Mouse (Mus musculus): Measurements from ENCODE around the gene Lamb2.

Lamb2 gene

DNA sequence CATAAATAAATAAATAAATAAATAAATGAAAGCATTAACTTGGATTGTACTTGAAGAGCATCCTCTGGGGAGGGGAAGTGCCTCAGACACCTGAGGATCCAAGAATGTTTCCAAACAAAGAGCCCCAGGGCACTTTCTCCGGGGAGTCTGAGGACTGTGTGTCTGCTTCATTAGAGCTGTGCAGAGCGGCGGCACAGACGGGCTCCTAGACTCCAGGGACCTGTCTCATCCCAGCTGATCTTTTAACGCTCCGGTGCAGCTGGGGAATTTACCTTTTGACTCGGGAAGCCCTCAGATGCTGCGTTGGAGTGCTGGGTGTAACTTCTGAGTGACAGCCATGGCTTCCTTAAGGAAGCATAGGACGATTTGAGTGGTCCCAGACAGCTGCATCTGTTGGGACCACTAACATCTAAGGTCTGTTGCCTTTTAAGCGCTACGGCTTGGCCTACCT lies 18.3 kb upstream of the Lamb2 start, which contains the start of gene Klhdc8b:
Gene Klhdc8b, minus strand, starts transcription at position 401 of the 451 bp plus-strand sequence.
- in situ Hi-C loops (cut with MboI; ENCODE audit: low sequenced_read_pairs) = no loop called here

DNA sequence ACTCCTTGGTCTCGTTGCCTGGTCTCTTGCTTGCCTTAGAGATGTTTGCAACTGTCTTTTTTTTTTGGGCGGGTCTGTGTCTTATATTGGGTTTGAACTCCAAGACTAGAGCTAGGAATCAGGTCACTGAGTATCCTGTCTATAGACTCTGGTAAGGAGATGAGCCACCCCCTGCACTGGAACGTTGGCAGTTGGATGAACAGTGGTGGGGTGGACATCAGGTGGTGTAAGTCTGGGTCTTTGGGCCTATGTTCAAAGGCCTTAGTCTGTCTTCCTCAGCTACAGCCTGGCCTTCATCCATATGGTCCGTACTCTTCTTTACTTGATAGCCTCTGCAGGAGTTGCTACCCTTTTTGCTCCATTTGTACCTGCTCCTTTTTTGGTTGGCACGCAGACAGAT lies 17.9 kb upstream of the Lamb2 start:
- in situ Hi-C loops (cut with MboI; ENCODE audit: low sequenced_read_pairs) = no loop called here

DNA sequence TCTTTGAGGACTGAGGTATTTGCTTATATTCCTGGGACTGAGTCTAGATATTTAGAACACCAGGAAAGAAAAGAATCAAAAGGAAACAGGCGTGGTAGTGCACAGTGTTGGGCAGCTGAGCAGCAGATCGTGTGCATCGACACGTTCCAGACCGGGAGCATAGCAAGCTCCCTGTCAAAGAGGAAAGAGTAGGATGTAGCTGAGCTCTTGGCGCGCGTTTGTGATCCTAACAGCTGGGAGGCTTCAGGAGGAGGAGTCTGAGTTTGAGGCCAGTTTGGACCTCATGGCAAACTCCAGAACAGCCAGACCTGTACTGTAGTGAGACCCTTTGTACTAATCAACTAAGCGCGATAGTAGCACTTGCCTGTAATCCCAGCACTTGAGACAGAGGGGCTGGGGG lies 17.3 kb upstream of the Lamb2 start:
- in situ Hi-C loops (cut with MboI; ENCODE audit: low sequenced_read_pairs) = no loop called here

DNA sequence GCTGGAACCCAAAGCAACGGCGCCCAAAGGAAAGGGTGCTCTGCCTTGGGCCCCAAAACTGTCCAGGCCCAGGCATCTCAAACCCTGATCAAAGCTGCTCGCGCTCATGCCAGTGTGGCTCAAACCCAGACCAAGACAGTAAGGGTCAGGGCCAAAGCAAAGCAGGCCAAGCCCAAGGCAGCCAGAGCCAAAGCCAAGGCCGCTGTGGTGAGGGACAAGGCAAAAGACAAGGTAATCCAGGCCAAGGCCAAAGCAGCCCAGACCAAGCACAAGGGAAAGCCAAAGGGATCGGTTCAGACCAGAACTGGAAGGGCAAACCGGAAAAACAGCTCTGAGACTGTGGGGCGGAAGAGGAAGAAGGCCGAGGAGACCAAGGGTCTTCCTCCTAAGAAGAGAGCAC lies 15.8 kb upstream of the Lamb2 start:
- in situ Hi-C loops (cut with MboI; ENCODE audit: low sequenced_read_pairs) = no loop called here

DNA sequence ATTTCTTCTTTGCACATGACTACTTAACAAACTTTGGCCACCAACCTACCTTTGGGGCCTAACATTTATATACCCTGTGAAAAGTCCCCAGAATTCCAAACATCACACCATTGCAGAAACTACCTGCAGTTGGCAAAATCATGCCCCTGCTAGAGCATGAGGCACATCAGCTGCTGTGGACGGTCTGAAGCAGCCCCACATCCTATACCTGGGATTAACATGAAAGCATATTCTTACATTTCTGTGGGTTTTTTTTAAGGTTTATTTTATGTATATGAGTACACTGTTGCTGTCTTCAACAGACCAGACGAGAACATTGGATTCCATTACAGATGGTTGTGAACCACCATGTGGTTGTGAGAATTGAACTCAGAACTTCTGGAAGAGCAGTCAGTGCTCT lies 13.3 kb upstream of the Lamb2 start:
- in situ Hi-C loops (cut with MboI; ENCODE audit: low sequenced_read_pairs) = no loop called here

DNA sequence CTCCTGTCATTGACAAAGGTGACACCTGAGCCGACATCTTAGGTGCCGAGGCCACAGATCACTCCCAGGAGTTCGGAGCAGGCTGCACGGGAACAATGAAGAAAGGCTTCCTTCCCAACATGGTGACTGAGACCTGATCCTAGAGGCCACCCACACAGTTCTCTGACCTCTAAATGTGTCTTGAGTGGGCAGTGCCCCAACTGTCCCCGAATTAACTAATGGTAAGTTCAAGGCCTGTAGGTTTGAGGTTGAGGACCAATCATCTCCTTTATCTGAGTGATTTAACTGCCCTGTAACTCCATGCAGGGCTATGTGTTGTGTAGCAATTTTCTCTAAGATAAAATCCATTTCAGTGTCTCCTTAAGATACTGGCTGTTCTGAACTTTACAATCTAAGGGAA lies 10.1 kb upstream of the Lamb2 start:
- in situ Hi-C loops (cut with MboI; ENCODE audit: low sequenced_read_pairs) = no loop called here

DNA sequence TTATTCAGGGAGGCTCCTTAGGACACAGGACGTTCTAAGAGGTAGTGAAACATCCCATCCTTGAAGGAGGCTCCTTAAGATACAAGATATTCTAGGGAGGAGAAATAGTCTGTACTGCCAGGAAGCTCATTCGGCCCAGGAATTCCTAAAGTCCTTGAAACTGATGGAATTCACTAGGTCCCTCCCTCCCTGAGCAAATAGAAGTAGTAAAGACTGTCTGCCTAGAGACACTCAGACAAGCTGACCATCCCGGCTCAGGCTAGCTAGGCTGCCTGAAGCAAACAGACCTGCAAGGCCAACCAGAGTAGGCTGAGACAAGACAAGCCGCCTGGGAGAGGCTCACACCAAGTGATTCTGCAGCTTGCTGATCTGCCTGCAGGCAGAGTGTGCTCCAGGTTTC lies 9.7 kb upstream of the Lamb2 start:
- in situ Hi-C loops (cut with MboI; ENCODE audit: low sequenced_read_pairs) = no loop called here

DNA sequence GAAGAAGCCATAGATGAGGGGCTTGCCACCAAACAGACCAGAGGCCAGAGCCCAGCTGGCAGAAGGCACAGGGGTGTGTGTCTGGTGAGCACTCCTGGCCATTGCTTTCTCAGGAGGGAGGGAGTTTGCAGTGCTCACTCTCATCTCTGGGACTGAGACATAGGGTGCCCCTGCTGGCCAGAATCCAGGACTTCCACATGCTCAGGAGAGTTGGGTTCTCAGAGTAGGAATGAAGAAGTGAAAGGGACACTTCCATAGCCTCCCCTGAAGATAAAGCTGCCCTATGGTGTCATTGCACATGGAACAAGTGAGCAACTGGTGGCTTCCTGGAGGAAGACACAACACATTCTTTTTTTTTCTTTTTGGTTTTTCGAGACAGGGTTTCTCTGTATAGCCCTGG lies 5.0 kb upstream of the Lamb2 start:
- in situ Hi-C loops (cut with MboI; ENCODE audit: low sequenced_read_pairs) = no loop called here

DNA sequence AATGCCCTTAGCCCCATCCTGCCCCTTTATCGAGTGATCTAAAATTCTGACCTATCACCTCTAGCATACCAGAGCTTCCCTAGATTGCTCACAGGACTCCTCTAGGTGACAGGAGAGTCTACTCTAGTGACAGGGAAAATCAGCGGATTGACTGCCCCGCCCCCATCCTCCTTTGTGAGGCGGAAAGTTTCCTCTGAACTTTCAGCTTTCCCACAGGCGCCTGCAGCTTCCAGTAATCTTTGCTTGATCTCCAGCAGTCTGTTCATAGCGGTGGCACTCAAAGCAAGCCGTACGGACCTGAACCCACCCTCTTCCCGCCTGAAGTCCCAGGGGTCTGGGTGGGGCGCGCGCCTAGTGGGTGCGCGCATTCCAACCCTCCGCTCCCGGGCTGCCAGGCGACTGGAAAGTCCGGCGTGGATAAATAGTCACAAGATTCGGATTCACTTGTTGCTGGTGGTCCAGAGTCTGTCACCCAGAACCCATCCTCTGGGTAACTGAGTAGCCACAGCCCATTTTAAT lies 839 bp upstream of the Lamb2 start:
- in situ Hi-C loops (cut with MboI; ENCODE audit: low sequenced_read_pairs) = no loop called here

DNA sequence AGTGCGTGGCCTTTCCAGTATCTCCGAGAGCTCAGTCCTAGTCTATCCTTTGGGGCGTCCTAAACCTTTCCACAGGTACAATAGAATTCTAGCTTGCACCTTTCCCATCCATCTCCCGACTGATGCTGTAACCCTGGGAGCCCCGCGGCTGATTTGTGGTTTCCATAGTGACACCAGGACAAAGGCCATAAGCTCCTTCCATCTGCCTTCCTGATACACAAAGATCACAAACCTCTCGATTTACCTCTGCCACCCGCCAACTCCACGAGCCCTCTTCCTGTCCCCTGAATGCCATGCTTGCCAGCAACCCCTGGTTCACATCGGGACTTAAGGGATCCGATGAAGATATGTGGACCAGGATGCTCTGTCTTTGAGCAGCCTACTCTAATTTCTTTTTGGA lies 295 bp upstream of the Lamb2 start:
- in situ Hi-C loops (cut with MboI; ENCODE audit: low sequenced_read_pairs) = no loop called here

DNA sequence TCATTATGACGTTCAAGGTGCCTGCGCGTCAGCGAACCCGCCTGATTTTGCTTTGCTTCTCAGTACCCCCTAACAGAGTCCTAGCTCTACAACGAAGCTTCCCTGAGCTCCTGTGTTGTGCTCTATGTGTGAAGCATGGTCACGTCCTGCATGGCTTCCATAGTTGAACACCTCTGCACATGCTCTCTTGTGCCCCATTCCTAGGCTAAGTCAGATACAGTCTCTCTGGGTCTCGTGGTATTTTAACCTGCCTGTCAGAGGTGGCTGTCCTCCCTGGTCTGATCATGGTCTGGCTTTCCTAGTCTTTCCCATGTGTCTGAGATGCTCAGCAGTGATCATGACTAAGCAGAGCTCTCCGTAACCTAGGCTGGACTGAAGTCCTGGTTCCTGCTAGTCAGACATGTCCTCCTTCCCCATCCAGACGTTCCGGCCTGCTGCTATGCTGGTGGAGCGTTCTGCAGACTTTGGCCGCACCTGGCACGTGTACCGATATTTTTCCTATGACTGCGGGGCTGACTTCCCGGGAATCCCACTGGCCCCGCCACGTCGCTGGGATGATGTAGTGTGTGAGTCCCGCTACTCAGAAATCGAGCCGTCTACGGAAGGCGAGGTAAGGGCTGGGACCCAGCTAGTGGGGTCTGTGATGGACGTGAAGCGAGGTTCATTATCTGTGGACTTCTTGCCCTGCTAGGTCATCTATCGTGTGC lies 1.4 kb downstream of the Lamb2 start:
- in situ Hi-C loops (cut with MboI; ENCODE audit: low sequenced_read_pairs) = no loop called here

DNA sequence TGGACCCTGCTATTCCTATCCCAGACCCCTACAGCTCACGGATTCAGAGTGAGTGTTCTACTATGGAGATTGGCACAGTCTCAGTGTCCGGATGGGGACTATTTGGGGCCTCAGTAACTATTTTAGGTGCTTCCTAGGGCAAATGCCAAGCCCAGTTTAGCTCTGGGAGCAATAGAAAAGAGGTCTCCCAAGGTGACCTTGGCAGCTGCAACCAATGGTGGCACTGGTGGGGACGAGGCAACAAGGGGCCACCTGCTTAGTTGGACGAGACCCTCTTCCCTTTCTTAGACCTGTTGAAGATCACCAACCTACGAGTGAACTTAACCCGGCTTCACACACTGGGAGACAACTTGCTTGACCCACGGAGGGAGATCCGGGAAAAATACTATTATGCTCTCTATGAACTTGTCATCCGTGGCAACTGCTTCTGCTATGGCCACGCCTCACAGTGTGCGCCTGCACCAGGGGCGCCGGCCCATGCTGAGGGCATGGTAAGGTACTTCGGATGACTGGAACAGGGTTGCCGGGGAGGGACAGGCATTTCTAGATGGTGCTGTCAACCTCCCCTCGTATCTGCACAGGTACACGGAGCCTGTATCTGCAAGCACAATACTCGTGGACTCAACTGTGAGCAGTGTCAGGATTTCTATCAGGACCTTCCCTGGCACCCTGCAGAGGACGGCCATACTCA lies 2.1 kb downstream of the Lamb2 start:
- in situ Hi-C loops (cut with MboI; ENCODE audit: low sequenced_read_pairs) = no loop called here

DNA sequence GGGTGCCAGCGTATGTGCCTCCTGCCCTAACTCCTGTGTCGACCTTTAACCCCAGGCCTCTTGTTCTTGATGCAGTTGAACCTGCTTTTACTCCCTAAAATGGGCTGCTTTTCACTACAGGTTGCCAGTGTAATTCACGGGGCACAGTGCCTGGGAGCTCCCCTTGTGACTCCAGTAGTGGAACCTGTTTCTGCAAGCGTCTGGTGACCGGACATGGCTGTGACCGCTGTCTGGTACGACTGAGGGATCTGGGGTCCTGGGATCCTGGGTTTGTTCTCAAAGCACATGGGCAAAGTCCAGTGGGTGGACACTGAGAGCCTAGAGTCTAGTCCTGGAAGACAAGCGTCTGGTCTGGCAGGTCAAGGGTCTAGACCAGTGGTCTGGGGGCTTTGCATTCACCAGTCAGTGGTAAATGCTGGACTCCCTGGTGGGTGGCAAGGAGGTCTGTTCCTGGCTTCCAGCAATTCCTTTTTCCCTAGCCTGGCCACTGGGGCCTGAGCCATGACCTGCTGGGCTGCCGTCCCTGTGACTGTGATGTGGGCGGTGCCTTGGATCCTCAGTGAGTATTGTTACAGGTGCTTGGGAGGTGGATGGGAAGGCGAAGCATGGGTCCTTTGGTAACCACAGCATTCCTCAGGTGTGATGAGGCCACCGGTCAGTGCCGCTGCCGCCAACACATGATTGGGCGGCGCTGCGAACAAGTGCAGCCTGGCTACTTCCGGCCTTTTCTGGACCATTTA lies 3.7 kb downstream of the Lamb2 start:
- in situ Hi-C loops (cut with MboI; ENCODE audit: low sequenced_read_pairs) = no loop called here

DNA sequence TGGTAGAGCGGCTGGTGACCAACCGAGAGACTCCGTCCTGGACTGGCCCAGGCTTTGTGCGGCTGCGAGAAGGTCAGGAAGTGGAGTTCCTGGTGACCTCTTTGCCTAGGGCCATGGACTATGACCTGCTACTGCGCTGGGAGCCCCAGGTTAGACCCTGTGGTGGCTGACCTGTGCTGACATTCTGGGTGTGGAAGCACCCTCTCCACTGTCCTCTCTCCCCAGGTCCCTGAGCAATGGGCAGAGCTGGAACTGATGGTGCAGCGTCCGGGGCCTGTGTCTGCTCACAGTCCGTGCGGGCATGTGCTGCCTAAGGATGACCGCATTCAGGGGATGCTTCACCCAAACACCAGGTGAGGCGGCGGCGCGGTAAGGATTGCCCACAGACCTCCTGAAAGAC lies 4.5 kb downstream of the Lamb2 start:
- in situ Hi-C loops (cut with MboI; ENCODE audit: low sequenced_read_pairs) = no loop called here

DNA sequence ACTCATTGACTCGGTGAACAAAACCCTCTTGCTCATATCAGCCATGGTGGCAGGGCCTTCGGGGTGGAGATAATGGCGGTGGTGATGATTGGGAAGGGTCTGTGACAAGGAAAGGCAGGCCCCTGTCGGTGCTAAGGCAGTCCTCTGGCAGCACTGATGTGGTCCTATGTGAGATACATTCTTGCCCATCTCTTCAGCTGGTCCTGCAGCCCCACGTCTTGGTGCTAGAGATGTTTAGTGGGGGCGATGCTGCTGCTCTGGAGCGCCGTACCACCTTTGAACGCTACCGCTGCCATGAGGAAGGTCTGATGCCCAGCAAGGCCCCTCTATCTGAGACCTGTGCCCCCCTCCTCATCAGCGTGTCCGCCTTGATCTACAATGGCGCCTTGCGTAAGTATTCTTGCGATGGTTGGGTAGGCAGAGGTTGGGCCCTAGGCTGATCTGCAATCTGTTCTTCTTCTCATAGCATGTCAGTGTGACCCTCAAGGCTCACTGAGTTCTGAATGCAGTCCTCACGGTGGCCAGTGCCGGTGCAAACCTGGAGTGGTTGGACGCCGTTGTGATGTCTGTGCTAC lies 5.9 kb downstream of the Lamb2 start:
- in situ Hi-C loops (cut with MboI; ENCODE audit: low sequenced_read_pairs) = no loop called here

DNA sequence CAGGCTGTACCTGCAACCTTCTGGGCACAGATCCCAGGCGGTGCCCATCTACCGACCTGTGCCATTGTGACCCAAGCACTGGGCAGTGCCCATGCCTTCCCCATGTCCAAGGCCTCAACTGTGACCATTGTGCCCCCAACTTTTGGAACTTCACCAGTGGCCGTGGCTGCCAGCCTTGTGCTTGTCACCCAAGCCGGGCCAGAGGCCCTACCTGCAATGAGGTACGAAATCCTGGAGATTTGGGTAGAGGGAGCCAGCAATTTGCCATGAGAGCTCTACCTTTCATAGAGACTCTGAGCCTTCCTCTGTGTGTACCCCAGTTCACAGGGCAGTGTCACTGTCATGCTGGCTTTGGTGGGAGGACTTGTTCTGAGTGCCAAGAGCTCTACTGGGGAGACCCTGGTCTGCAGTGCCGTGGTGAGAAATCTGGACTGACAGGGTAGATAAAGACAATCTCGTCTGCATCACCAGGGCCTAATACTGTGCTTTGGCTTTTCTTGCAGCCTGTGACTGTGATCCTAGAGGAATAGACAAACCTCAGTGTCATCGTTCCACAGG lies 7.5 kb downstream of the Lamb2 start:
- in situ Hi-C loops (cut with MboI; ENCODE audit: low sequenced_read_pairs) = no loop called here

DNA sequence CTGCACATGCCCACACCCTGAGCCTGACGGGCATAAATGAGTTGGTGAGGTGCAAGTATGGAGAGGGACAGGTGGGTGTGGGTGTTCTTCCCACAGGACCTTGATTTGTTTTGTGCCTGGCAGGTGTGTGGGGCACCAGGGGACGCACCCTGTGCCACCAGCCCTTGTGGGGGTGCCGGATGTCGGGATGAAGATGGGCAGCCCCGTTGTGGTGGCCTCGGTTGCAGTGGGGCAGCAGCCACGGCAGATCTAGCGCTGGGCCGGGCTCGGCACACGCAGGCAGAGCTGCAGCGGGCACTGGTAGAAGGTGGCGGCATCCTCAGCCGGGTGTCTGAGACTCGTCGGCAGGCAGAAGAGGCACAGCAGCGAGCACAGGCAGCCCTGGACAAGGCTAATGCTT lies 8.9 kb downstream of the Lamb2 start:
- in situ Hi-C loops (cut with MboI; ENCODE audit: low sequenced_read_pairs) = no loop called here

DNA sequence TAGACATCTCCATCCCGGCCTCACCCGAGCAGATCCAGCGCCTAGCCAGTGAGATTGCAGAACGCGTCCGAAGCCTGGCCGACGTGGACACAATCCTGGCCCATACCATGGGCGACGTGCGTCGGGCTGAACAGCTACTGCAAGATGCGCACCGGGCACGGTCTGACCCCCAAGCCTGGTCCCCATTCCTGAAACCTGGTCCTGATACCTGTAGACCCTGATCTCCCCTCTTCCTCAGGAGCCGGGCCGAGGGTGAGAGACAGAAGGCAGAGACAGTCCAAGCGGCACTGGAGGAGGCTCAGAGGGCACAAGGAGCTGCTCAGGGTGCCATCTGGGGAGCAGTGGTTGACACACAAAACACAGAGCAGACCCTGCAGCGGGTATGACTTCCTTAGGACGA lies 9.7 kb downstream of the Lamb2 start:
- in situ Hi-C loops (cut with MboI; ENCODE audit: low sequenced_read_pairs) = no loop called here

DNA sequence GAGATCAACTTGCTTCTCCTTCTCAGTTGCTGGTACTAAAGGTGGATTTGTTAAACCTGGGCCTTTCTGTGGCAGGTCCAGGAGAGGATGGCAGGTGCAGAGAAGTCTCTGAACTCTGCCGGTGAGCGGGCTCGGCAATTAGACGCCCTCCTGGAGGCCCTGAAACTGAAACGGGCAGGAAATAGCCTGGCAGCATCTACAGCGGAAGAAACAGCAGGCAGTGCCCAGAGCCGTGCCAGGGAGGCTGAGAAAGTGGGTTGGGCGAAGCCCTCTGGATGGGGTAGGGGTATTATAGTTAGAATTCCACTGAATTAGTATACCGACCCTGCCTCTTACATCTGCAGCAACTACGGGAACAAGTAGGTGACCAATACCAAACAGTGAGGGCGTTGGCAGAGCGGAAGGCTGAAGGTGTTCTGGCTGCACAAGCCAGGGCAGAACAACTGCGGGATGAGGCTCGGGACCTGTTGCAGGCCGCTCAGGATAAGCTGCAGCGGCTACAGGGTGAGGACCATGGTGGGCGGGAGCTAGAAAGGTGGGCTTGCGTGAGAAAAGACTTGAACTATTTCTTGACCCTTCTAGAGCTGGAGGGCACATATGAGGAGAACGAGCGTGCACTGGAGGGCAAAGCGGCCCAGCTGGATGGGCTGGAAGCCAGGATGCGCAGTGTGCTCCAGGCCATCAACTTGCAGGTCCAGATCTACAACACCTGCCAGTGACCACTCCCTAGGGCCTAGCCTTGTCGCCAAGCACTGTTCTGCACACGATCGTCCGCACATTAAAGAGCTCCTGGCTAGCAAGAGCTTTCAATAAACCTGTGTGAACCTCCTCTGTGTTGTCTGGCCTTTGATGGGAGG lies 10.4 kb downstream of the Lamb2 start:
- in situ Hi-C loops (cut with MboI; ENCODE audit: low sequenced_read_pairs) = no loop called here

Measured in CH12F3 (cell line).